Comparison of ENCODE assay signal across 8 mouse cellular contexts in the genomic region with DNA sequence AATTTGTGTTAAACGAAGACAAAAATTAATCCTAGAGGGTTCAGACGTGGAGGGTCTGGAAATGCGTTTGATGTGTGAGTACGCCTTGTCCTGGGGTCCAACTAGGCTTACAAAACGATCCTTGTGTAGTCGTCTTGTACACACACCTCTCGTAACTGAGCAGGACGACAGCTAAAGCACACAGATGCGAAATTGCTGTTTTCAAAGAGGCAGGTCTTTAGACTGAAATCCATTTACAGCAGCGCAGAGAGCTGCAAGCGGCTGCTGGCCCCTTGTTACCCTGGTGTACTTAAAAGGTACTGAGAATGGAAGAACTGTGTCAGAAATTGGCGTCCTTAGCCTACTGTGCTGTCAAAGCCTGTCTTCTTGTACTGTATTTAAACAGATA. TPM values are rescaled to one million over a fixed set of nuclear protein-coding genes. Genes with fewer than 3 reads are reported as not detected.
DNase-seq lines count a peak whose midpoint lies in the region; ATAC-seq and TF ChIP-seq lines count a peak whose summit lies in the region.

No protein-coding gene starts in this region.

- TF ChIP-seq EP300 in MEL (IDR thresholded peaks at IDR 0.05; ENCODE audit: low read depth in 1 of 2, low read length in 2 of 2): no peak

- H3K9me3 ChIP-seq in kidney, embryonic 14.5 days (ENCODE audit: control insufficient read depth, low read length): no peaks in the 10 kb centered on the region
- H3K9me3 ChIP-seq in MEL (replicated peaks; ENCODE audit: insufficient read depth, low read length): no peaks in the 10 kb centered on the region
- no peaks in the 10 kb centered on the region for H3K9me3 ChIP-seq in forebrain, embryonic 12.5 days
- H3K9me3 ChIP-seq in liver, embryonic 15.5 days (replicated peaks): no peaks in the 10 kb centered on the region

- intact Hi-C loops in left cerebral cortex, postnatal 14 days (cut with DNase I): no loop called here

- ATAC-seq in kidney, embryonic 14.5 days (ENCODE audit: low FRiP score, low TSS enrichment): peak; percentile 1; the same call in 1 of the 2 replicates
- ATAC-seq in forebrain, embryonic 12.5 days (ENCODE audit: low FRiP score): no peak
- peak; percentile 1; the same call in 1 of the 2 replicates for ATAC-seq in liver, embryonic 15.5 days (ENCODE audit: insufficient read depth)

- peak overlapping the region; percentile 88 for H3K4me2 ChIP-seq in kidney, embryonic 14.5 days (replicated peaks; ENCODE audit: low read depth, low read length)
- H3K4me2 ChIP-seq in forebrain, embryonic 12.5 days: peak overlapping the region; percentile 73
- peak overlapping the region; percentile 83 for H3K4me2 ChIP-seq in liver, embryonic 15.5 days

- H3K4me1 ChIP-seq in kidney, embryonic 14.5 days (ENCODE audit: control insufficient read depth, insufficient read depth, low read length): peaks cover 29% of the 10 kb centered on the region
- H3K4me1 ChIP-seq in MEL (ENCODE audit: control insufficient read depth in 1 of 2, insufficient read depth in 2 of 2, low read length in 2 of 2): peaks cover 4 to 8% of the 10 kb centered on the region in 2 experiments; a peak in 3 of 4 replicates
- H3K4me1 ChIP-seq in forebrain, embryonic 12.5 days: peaks cover 42% of the 10 kb centered on the region
- H3K4me1 ChIP-seq in liver, embryonic 15.5 days (replicated peaks): peaks cover 33% of the 10 kb centered on the region

- H3K27me3 ChIP-seq in kidney, embryonic 14.5 days (ENCODE audit: control insufficient read depth, insufficient read depth, low read length): peaks cover 12% of the 10 kb centered on the region
- H3K27me3 ChIP-seq in MEL (ENCODE audit: control insufficient read depth in 1 of 2, insufficient read depth in 2 of 2, low read length in 2 of 2): no peaks in the 10 kb centered on the region
- peaks cover 23% of the 10 kb centered on the region for H3K27me3 ChIP-seq in forebrain, embryonic 12.5 days
- H3K27me3 ChIP-seq in liver, embryonic 15.5 days: peaks cover 33% of the 10 kb centered on the region

- DNase-seq in kidney, postnatal 10 days: no peak
- peak; percentile 74 for DNase-seq in MEL (ENCODE audit: low read depth, low spot score)
- no peak for DNase-seq in left cerebral cortex, postnatal 14 days (ENCODE audit: low spot score in 2 of 2)
- DNase-seq in layer of hippocampus, adult 11-12 months (ENCODE audit: low spot score): no peak
- DNase-seq in cerebellum, postnatal 14 days: no peak

- TF ChIP-seq RAD21 in MEL (IDR thresholded peaks at IDR 0.05; ENCODE audit: low read depth, low read length): no peak

- H3K9ac ChIP-seq in kidney, embryonic 14.5 days (ENCODE audit: low read depth, low read length): peak overlapping the region; percentile 82
- peak overlapping the region; percentile 84 for H3K9ac ChIP-seq in MEL (ENCODE audit: control insufficient read depth, low read depth, low read length, poor library complexity, severe bottlenecking)
- H3K9ac ChIP-seq in forebrain, embryonic 12.5 days: peak overlapping the region; percentile 87
- peak overlapping the region; percentile 96 for H3K9ac ChIP-seq in liver, embryonic 15.5 days

- H3K79me2 ChIP-seq in MEL (ENCODE audit: control insufficient read depth, insufficient read depth, low read length, poor library complexity): peaks cover 8% of the 10 kb centered on the region

- no peak for TF ChIP-seq CTCF in MEL (IDR thresholded peaks at IDR 0.05 in 2 of 3, conservative IDR thresholded peaks at IDR 0.05 in 1 of 3; ENCODE audit: control insufficient read depth in 1 of 3, insufficient read depth in 1 of 3, low read depth in 2 of 3, low read length in 3 of 3, poor library complexity in 1 of 3, severe bottlenecking in 1 of 3)

- H3K4me3 ChIP-seq in kidney, embryonic 14.5 days (ENCODE audit: low read length): peak overlapping the region; percentile 93
- peak overlapping the region; percentile 79 to 90 for H3K4me3 ChIP-seq in MEL (ENCODE audit: control insufficient read depth in 1 of 2, insufficient read depth in 1 of 2, low read depth in 2 of 2, low read length in 2 of 2)
- H3K4me3 ChIP-seq in forebrain, embryonic 12.5 days (replicated peaks): peak overlapping the region; percentile 79
- H3K4me3 ChIP-seq in liver, embryonic 15.5 days (replicated peaks): peak overlapping the region; percentile 94

- WGBS in kidney, embryonic 14.5 days: under 1% methylated on average over 12 of the region's 12 CpGs
- WGBS in forebrain, embryonic 12.5 days: under 1% methylated on average over 12 of the region's 12 CpGs
- WGBS in liver, embryonic 15.5 days (ENCODE audit: insufficient replicate concordance): under 1% methylated on average over 12 of the region's 12 CpGs

- no peak for TF ChIP-seq POLR2A in MEL (IDR thresholded peaks at IDR 0.05; ENCODE audit: control insufficient read depth in 1 of 2, insufficient read depth in 1 of 2, low read depth in 1 of 2, low read length in 2 of 2, poor library complexity in 1 of 2)

- peak overlapping the region; percentile 74; the same call in 1 of the 2 replicates for H3K27ac ChIP-seq in kidney, embryonic 14.5 days (ENCODE audit: low read depth, low read length)
- H3K27ac ChIP-seq in MEL (ENCODE audit: control insufficient read depth, low read depth, low read length): peak overlapping the region; percentile 20; the same call in 1 of the 2 replicates
- peak overlapping the region; percentile 82 for H3K27ac ChIP-seq in forebrain, embryonic 12.5 days
- H3K27ac ChIP-seq in liver, embryonic 15.5 days (replicated peaks): peak overlapping the region; percentile 88

- H3K36me3 ChIP-seq in kidney, embryonic 14.5 days (ENCODE audit: control insufficient read depth, insufficient read depth, low read length): no peaks in the 10 kb centered on the region
- H3K36me3 ChIP-seq in MEL (ENCODE audit: control insufficient read depth in 1 of 2, insufficient read depth in 2 of 2, low read length in 2 of 2): peaks cover 0 to 9% of the 10 kb centered on the region in 2 experiments; a peak in 2 of 4 replicates
- H3K36me3 ChIP-seq in forebrain, embryonic 12.5 days (replicated peaks): no peaks in the 10 kb centered on the region
- no peaks in the 10 kb centered on the region for H3K36me3 ChIP-seq in liver, embryonic 15.5 days (replicated peaks)

TF ChIP-seq in MEL, 35 proteins besides CTCF, POLR2A, EP300 and RAD21:
- TF ChIP-seq RCOR1 (IDR thresholded peaks at IDR 0.05; ENCODE audit: low read depth, low read length) (no peak), NRF1 (IDR thresholded peaks at IDR 0.05; ENCODE audit: insufficient read depth, low read depth, low read length, poor library complexity, severe bottlenecking) (no peak), TCF12 (IDR thresholded peaks at IDR 0.05; ENCODE audit: low read depth, low read length) (no peak)
TF ChIP-seq in MEL: peak in this region for 0.

RNA-seq across cellular contexts. Expression of gene Dctn1, which starts 0.5 kb away (rescaled TPM):
- 58.6 and 75.0 TPM in 2 replicates for polyA plus RNA-seq in kidney, embryonic 14.5 days (2014; fragmentation: Nextera tagmentation; extraction: Ambion mirVana)
- total RNA-seq in MEL (2012; rRNA removed): 21.9 and 23.3 TPM in 2 replicates
- 10 to 100 TPM in 1 of 2 experiments, not detected in 1; 81.9 TPM for polyA plus RNA-seq in MEL (2012; ENCODE audit: insufficient read depth in 1 of 2, insufficient read length in 2 of 2, low read depth in 1 of 2, low replicate concordance in 2 of 2, missing spikeins in 1 of 2)
- 128 and 137 TPM in 2 replicates for polyA plus RNA-seq in forebrain, embryonic 12.5 days (2016; fragmentation: Nextera tagmentation; extraction: Ambion mirVana)
- polyA plus RNA-seq in liver, embryonic 15.5 days (2015; fragmentation: Nextera tagmentation; extraction: Ambion mirVana): 24.1 and 26.7 TPM in 2 replicates
- total RNA-seq in left cerebral cortex, postnatal 14 days (2021): 100 to 1,000 TPM; 341 to 348 TPM

RNA-seq across cellular contexts. Expression of gene 1700003E16Rik, which starts 10.0 kb away (rescaled TPM):
- polyA plus RNA-seq in kidney, embryonic 14.5 days (2014; fragmentation: Nextera tagmentation; extraction: Ambion mirVana): 0.94 and 0.96 TPM in 2 replicates
- 0.15 and 0.23 TPM in 2 replicates for total RNA-seq in MEL (2012; rRNA removed)
- under 1 TPM in 1 of 2 experiments, not detected in 1; 0.50 TPM for polyA plus RNA-seq in MEL (2012; ENCODE audit: insufficient read depth in 1 of 2, insufficient read length in 2 of 2, low read depth in 1 of 2, low replicate concordance in 2 of 2, missing spikeins in 1 of 2)
- 1.8 and 2.7 TPM in 2 replicates for polyA plus RNA-seq in forebrain, embryonic 12.5 days (2016; fragmentation: Nextera tagmentation; extraction: Ambion mirVana)
- 0.10 and 0.17 TPM in 2 replicates for polyA plus RNA-seq in liver, embryonic 15.5 days (2015; fragmentation: Nextera tagmentation; extraction: Ambion mirVana)
- total RNA-seq in left cerebral cortex, postnatal 14 days (2021): 10 to 100 TPM; 31.4 to 32.5 TPM

RNA-seq across cellular contexts. Expression of gene Wdr54, which starts 10.0 kb away (rescaled TPM):
- 6.2 and 8.6 TPM in 2 replicates for polyA plus RNA-seq in kidney, embryonic 14.5 days (2014; fragmentation: Nextera tagmentation; extraction: Ambion mirVana)
- 3.2 and 3.4 TPM in 2 replicates for total RNA-seq in MEL (2012; rRNA removed)
- polyA plus RNA-seq in MEL (2012; ENCODE audit: insufficient read depth in 1 of 2, insufficient read length in 2 of 2, low read depth in 1 of 2, low replicate concordance in 2 of 2, missing spikeins in 1 of 2): 1 to 10 TPM in 1 of 2 experiments, not detected in 1; 4.6 TPM
- polyA plus RNA-seq in forebrain, embryonic 12.5 days (2016; fragmentation: Nextera tagmentation; extraction: Ambion mirVana): 12.5 and 15.4 TPM in 2 replicates
- 0.35 and 0.59 TPM in 2 replicates for polyA plus RNA-seq in liver, embryonic 15.5 days (2015; fragmentation: Nextera tagmentation; extraction: Ambion mirVana)
- 10 to 100 TPM; 29.0 to 31.6 TPM for total RNA-seq in left cerebral cortex, postnatal 14 days (2021)

RNA-seq across cellular contexts. Expression of gene Rtkn, which starts 31.0 kb away (rescaled TPM):
- polyA plus RNA-seq in kidney, embryonic 14.5 days (2014; fragmentation: Nextera tagmentation; extraction: Ambion mirVana): 14.9 and 18.0 TPM in 2 replicates
- 5.2 and 5.4 TPM in 2 replicates for total RNA-seq in MEL (2012; rRNA removed)
- 1 to 10 TPM in 1 of 2 experiments, not detected in 1; 8.3 TPM for polyA plus RNA-seq in MEL (2012; ENCODE audit: insufficient read depth in 1 of 2, insufficient read length in 2 of 2, low read depth in 1 of 2, low replicate concordance in 2 of 2, missing spikeins in 1 of 2)
- 19.9 and 20.1 TPM in 2 replicates for polyA plus RNA-seq in forebrain, embryonic 12.5 days (2016; fragmentation: Nextera tagmentation; extraction: Ambion mirVana)
- polyA plus RNA-seq in liver, embryonic 15.5 days (2015; fragmentation: Nextera tagmentation; extraction: Ambion mirVana): 12.1 and 17.9 TPM in 2 replicates
- total RNA-seq in left cerebral cortex, postnatal 14 days (2021): 10 to 100 TPM; 55.2 to 62.4 TPM

RNA-seq across cellular contexts. Expression of gene Ino80b, which starts 41.0 kb away (rescaled TPM):
- polyA plus RNA-seq in kidney, embryonic 14.5 days (2014; fragmentation: Nextera tagmentation; extraction: Ambion mirVana): 18.8 and 20.0 TPM in 2 replicates
- total RNA-seq in MEL (2012; rRNA removed): 25.8 and 30.6 TPM in 2 replicates
- 10 to 100 TPM in 1 of 2 experiments, not detected in 1; 40.9 TPM for polyA plus RNA-seq in MEL (2012; ENCODE audit: insufficient read depth in 1 of 2, insufficient read length in 2 of 2, low read depth in 1 of 2, low replicate concordance in 2 of 2, missing spikeins in 1 of 2)
- 19.0 and 20.6 TPM in 2 replicates for polyA plus RNA-seq in forebrain, embryonic 12.5 days (2016; fragmentation: Nextera tagmentation; extraction: Ambion mirVana)
- 5.0 and 5.3 TPM in 2 replicates for polyA plus RNA-seq in liver, embryonic 15.5 days (2015; fragmentation: Nextera tagmentation; extraction: Ambion mirVana)
- 10 to 100 TPM; 15.1 to 18.8 TPM for total RNA-seq in left cerebral cortex, postnatal 14 days (2021)

Comparison
In these comparisons a context has a peak if more than half of its experiments do, and no peak if none do; other contexts are left out.
1. H3K27ac ChIP-seq: peak in every context shown above with its lines; median percentile 88 in liver, embryonic 15.5 days; 82 in forebrain, embryonic 12.5 days; 74 in kidney, embryonic 14.5 days; 20 in MEL.